Mouse (Mus musculus) thymus, postnatal 14 days (tissue): ENCODE data around the gene Ifnlr1.
"Not testable (repeated sequence)": the region's sequence is repeated elsewhere in the genome, so short reads cannot be mapped to it uniquely, and the experiment has no call there.

Experiments used
- DNase-seq: peaks from one replicate; pipeline ENCODE4 v3.0.0; 2021

Ifnlr1 gene

DNA sequence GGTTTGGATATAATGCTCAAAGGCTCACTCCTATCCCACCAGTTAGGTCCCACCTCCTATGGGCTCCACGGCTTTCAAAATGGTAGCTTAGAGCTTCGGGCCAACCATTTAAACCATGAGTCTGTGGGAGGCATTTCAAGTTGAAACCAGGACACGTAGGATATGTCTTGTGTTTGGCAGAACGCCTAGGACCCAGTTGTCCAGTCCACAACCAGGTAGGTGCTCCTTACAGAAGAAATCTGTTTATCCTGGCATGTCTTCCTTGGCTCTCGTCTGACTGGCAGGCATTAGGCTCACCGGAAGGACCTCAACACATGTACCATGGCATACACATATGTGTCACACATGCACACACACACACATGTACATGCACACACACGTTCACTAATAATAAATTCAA, 3.7 kb downstream of the Ifnlr1 start:
- DNase-seq = no peak

DNA sequence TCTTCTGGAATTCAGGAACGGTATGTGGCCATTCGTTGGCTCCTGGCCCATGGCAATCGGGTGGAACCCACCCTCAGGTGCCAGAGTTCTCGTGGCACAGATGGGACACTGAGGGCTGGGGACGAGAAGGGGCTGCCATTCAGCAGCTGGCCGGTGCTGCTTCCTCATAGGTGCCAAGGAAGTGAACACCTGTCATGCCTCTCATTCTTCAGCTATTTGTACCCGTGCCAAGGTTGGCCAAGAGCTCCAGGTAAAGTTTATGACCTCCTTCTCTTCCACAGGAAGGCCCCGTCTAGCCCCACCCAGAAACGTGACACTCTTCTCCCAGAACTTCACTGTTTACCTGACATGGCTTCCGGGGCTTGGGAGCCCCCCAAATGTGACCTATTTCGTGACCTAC, 4.2 kb downstream of the Ifnlr1 start:
- no peak for DNase-seq

GRCm38 (mm10) chr4:135692916-135693315, 6.8 kb downstream of the Ifnlr1 start:
- DNase-seq = no peak

DNA sequence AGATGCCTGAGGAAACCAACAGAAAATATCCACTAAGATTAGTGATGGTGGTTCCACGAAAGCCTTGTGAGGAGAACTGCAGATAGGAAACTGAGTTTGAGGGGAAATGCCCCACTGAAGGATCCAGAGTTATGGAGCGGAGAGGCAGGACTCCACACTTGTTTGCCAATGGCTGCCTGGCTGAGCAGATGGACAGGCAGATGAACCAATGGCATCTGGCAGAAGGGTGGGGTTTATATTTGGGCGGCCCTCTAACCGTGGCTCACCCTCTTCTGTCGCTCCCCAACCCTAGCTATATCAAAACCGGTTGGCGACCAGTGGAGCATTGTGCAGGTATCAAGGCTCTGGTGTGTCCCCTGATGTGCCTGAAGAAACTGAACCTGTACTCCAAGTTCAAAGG, 12.4 kb downstream of the Ifnlr1 start:
- DNase-seq = no peak

DNA sequence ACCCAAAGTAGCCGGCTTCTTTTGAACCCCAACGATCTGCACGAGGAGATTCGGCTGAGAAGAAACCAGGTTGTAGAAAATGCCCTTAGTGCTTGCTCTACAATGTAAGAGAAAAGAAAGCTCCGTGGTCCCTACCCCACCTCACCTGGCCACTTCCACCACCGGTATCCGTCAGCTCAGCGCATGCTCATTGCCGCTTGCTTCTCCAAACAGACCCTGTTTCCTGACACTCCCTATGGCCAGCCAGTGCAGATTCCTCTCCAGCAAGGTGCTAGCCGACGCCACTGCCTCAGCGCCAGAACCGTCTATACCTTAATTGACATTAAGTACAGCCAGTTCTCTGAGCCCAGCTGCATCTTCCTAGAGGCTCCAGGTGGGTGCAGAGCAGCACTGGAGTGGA, 17.4 kb downstream of the Ifnlr1 start:
- DNase-seq = no peak

- no peak for DNase-seq
Observed at GRCm38 (mm10) chr4:135704016-135704415, 17.9 kb downstream of the Ifnlr1 start.

GRCm38 (mm10) chr4:135706045-135706444, 20.0 kb downstream of the Ifnlr1 start:
- no peak for DNase-seq

GRCm38 (mm10) chr4:135709072-135709564, 23.0 kb downstream of the Ifnlr1 start:
- DNase-seq = peak; percentile 78

GRCm38 (mm10) chr4:135709621-135710020, 23.5 kb downstream of the Ifnlr1 start:
- no peak for DNase-seq

DNA sequence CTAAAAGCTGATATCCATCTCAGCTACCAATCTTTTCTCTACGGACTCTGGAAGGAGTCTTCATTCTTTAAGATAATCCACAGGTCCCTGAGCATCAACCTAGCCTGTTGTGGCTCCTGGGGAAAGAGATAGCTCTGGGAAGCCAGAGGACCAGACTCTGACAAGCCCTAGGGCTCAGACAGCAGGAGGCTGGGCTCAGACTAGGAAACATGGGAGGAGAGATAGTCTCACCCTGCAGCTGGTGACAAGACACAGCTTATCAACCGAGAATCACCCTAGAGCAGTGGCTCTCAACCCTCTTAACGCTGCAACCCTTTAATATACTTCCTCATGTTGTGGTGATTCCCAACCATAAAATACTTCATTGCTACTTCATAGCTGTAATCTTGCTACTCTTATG, 24.3 kb downstream of the Ifnlr1 start:
- no peak for DNase-seq

DNA sequence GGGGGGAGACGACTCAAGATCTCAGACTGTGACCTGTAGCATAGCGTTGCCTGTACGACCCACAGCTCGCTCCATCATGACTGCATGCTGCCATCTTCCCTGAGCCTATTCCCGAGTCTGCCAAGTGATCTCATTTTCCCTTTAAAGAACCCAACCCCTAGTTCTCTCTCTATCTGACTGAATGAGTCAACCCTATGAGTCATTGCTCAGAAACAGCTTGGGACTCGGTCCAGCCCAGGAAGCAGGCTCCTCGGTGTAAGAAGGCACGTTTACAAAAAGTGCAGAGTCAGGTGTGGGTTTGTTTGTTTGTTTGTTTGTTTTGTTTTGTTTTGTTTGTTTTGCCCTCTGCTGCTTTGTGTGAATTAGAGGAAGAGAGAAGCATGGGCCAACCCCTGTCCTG, 28.7 kb downstream of the Ifnlr1 start:
- no peak for DNase-seq

DNA sequence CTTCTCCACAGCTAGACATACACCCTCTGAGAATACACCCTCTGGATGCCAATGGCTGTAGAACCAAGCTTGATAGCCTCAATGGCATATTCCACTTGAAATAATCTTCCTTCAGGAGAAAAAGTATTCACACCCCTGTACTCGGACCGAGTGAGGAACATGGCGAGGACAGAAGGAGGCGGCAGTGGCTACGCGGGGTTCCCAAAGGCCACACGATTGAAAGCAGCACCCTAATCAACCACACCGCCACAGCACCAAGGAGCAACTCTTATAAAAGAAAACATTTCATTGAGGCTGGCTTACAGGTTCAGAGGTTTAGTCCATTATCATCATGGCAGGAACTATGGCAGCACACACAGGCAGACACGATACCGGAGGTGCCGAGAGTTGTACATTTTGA, 30.4 kb downstream of the Ifnlr1 start:
- DNase-seq = not testable (repeated sequence)

DNA sequence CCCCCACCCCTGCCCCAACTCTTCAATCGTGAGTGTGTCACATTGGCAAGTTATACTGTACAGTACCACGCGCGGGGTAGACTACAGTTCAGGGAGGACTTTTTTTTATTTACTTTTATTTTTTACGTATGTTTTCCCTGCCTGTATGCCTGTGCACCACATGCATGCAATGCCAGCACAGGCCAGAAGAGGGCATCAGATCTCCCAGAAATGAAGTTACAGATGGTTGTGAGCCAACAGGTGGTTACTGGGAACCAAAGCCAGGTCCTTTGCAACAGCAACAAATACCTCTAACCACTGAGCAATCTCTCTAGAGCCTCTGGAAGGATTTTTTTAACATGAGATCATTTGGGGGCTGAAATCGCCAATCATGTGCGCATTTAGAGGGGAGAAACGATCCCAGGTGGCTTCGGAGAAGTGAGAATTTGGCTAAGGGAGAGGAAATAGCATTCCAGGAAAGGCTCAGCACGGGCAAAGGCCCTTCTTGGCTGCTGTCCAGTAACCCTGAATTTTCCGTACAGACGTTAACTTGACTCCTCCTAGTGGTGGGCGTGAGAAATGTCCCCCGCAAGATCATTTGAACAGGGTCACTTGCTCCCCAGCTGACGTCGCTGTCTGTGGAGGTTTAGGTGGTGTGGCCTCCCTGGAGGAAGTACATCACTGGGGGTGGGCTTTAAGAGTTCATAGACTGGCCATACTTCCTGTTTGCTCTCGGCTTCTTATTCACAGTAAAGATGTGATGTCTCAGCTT, 36.6 kb downstream of the Ifnlr1 start:
- no peak for DNase-seq

DNA sequence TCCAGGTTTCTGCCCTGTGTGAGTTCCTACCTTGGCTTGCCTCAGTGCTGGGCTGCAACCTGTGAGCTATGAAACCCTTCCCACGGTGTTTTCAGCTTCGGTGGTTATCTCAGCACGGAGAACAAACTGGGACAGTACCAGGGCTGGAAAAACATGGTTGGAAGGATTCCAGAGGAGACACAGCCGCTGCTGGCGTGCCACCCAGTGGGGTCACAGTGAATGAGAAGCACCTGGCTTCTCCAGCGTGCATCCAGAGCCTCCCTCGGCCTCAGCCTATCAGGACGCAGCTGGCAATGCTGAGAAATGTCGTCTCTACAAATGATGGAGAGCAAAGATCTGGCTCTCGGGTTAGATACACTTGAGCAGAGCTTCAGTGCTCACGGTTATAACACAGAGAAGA, 40.3 kb downstream of the Ifnlr1 start:
- no peak for DNase-seq

- no peak for DNase-seq
Observed at GRCm38 (mm10) chr4:135727817-135728216, 41.7 kb downstream of the Ifnlr1 start, which contains the start of gene Il22ra1. Il22ra1 (plus strand) TSS chr4:135728172.

- no peak for DNase-seq
Observed at GRCm38 (mm10) chr4:135730204-135730603, 44.1 kb downstream of the Ifnlr1 start.

GRCm38 (mm10) chr4:135730951-135731350, 44.9 kb downstream of the Ifnlr1 start:
- no peak for DNase-seq

DNA sequence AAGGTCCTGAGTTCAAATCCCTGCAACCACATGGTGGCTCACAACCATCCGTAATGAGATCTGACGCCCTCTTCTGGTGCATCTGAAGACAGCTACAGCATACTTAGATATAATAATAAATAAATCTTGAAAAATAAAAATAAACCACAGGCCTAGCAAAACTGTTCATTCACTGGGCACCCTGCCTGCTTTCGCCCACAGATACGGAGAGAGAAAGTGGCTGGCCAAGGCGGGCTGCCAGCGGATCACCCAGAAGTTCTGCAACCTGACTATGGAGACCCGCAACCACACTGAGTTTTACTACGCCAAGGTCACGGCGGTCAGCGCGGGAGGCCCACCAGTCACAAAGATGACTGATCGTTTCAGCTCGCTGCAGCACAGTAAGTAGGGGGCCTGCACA, 47.8 kb downstream of the Ifnlr1 start:
- no peak for DNase-seq

DNA sequence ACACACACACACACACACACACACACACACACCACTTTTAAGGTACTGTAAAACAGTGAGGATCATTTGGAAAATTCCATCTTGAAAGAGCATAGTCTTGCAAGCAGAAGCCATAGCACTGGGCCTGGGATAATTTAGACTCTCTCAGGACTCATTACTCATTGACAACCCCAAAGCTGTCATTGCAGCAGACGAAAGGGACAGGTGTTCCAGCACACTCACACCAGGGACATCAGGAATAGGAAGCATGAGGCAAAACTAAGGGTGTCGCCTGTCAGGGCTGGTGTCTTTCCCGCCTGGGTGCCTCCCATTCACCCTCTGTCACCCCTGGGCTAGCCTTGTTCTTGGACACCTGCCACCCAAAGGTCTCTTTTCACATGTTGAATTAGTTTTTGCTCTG, 50.8 kb downstream of the Ifnlr1 start:
- no peak for DNase-seq

- no peak for DNase-seq
Observed at GRCm38 (mm10) chr4:135738237-135738636, 52.1 kb downstream of the Ifnlr1 start.

- no peak for DNase-seq
Observed at GRCm38 (mm10) chr4:135739148-135739547, 53.1 kb downstream of the Ifnlr1 start.

DNA sequence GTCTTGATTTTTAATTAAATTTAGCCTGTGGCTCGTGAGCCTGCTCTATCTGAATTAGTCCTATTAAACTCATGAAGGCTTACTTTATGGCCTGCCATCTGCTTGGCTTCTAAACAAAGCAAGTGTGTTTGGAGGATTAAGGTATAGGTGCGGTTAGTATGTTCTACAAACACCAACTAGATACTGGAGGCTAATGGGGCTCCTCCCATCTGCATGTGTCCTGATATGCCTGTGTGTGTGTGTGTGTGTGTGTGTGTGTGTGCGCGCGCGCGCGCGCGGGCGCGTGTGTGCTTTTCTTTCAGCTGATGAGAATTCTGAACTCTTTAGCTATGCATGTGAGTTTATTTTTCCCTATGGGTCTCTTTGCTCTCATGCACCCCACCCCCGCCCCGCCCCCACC, 53.6 kb downstream of the Ifnlr1 start:
- no peak for DNase-seq

- DNase-seq = no peak
Observed at GRCm38 (mm10) chr4:135743520-135743919, 57.4 kb downstream of the Ifnlr1 start.

DNA sequence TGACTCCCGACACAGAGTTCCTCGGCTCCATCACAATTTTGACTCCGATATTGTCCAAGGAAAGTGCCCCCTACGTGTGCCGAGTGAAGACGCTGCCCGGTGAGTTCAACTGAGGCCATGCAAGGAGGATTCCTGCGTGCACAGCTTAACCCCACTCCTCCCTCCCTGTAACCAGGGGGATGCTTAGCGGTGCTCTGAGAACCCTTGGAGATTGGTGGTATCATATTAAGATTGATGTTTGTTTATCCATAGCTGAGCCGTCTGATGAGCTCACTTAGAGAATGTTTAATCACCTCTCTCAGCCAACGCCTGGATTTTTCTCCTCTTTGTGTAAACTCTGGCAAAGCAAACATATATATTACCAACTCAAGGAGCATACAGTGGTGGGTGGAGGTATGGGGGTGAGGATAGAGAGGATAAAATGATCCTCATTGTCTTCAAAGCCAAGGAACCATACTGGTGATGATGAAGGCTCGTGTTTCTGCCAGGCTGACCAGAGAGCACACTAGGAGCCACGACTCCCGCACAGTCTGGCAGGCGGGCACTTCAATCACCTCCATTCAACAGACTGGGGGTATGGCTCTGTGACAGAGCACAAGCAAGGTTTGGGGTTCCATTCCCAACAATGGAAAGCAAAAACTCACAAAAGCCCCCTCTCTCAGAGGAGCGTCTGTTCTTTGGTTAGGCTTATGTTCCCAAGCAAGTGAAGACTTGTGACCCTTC, 58.8 kb downstream of the Ifnlr1 start:
- no peak for DNase-seq
